10 mouse cellular contexts compared by ENCODE assay signal in genomic region chr17:31912387-31912786, GRCm38 (mm10). TPM values are rescaled to one million over a fixed set of nuclear protein-coding genes. Genes with fewer than 3 reads are reported as not detected.
A peak's percentile ranks its signal among the peaks of the same experiment; 100 is the strongest.
DNase-seq lines count a peak whose midpoint lies in the region; ATAC-seq and TF ChIP-seq lines count a peak whose summit lies in the region.
"Had no signal": no experiment of that assay in that cellular context is flagged by ENCODE, and none has a peak within 500 bp of the region (broad histone marks: within the 10 kb centered on the region; RNA-seq: fewer than 3 reads in every experiment).

No protein-coding gene starts in this region.

- no peak overlapping the region for H3K9ac ChIP-seq in embryonic facial prominence, embryonic 12.5 days
- H3K9ac ChIP-seq in limb, embryonic 12.5 days (replicated peaks) = no peak overlapping the region
- H3K9ac ChIP-seq: liver, embryonic 12.5 days had no signal

- ATAC-seq in embryonic facial prominence, embryonic 12.5 days (ENCODE audit: insufficient number of reproducible peaks, insufficient read depth, low FRiP score, low TSS enrichment) = no peak
- no peak for ATAC-seq in limb, embryonic 12.5 days (ENCODE audit: insufficient number of reproducible peaks, insufficient read depth, low FRiP score, low TSS enrichment, low read depth)
- ATAC-seq in frontal cortex, adult (ENCODE audit: low TSS enrichment) = no peak
- ATAC-seq: liver, embryonic 12.5 days had no signal

- H3K4me2 ChIP-seq in embryonic facial prominence, embryonic 12.5 days (replicated peaks) = no peak overlapping the region
- no peak overlapping the region for H3K4me2 ChIP-seq in limb, embryonic 12.5 days
- peak overlapping the region; percentile 18 for H3K4me2 ChIP-seq in myocyte (ENCODE audit: low read depth)
- H3K4me2 ChIP-seq: liver, embryonic 12.5 days had no signal

- 80% methylated on average over 16 of the region's 16 CpGs for WGBS in embryonic facial prominence, embryonic 12.5 days
- 87% methylated on average over 16 of the region's 16 CpGs for WGBS in limb, embryonic 12.5 days

- peaks cover 27% of the 10 kb centered on the region for H3K4me1 ChIP-seq in embryonic facial prominence, embryonic 12.5 days
- H3K4me1 ChIP-seq in limb, embryonic 12.5 days (replicated peaks) = peaks cover 27% of the 10 kb centered on the region
- H3K4me1 ChIP-seq: liver, embryonic 12.5 days had no signal

- no peaks in the 10 kb centered on the region for H3K79me2 ChIP-seq in myocyte (ENCODE audit: control insufficient read depth, insufficient read depth)

- H3K9me3 ChIP-seq in embryonic facial prominence, embryonic 12.5 days = no peaks in the 10 kb centered on the region
- no peaks in the 10 kb centered on the region for H3K9me3 ChIP-seq in limb, embryonic 12.5 days
- H3K9me3 ChIP-seq: liver, embryonic 12.5 days had no signal

- peak overlapping the region; percentile 65; the same call in 1 of the 2 replicates for H3K27ac ChIP-seq in embryonic facial prominence, embryonic 12.5 days
- H3K27ac ChIP-seq in limb, embryonic 12.5 days = peak overlapping the region; percentile 51; the same call in 1 of the 2 replicates
- H3K27ac ChIP-seq: liver, embryonic 12.5 days had no signal

- no peak overlapping the region for H3K4me3 ChIP-seq in embryonic facial prominence, embryonic 12.5 days
- no peak overlapping the region for H3K4me3 ChIP-seq in limb, embryonic 12.5 days (replicated peaks)
- H3K4me3 ChIP-seq in myocyte = no peak overlapping the region
- H3K4me3 ChIP-seq: liver, embryonic 12.5 days had no signal

- H3K27me3 ChIP-seq in embryonic facial prominence, embryonic 12.5 days = no peaks in the 10 kb centered on the region
- H3K27me3 ChIP-seq in limb, embryonic 12.5 days = no peaks in the 10 kb centered on the region; the same call in 1 of the 2 replicates
- H3K27me3 ChIP-seq in myocyte (ENCODE audit: control insufficient read depth, insufficient read depth, insufficient read length) = no peaks in the 10 kb centered on the region
- H3K27me3 ChIP-seq: liver, embryonic 12.5 days had no signal

- DNase-seq in kidney, postnatal 14 days = peak; percentile 40
- DNase-seq in kidney, postnatal 10 days = no peak
- no peak for DNase-seq in spleen, adult 12 weeks (ENCODE audit: low spot score)
- DNase-seq: cerebellum, adult 18-20 months; heart, postnatal 10 days had no signal

- H3K36me3 ChIP-seq in embryonic facial prominence, embryonic 12.5 days = no peaks in the 10 kb centered on the region
- no peaks in the 10 kb centered on the region for H3K36me3 ChIP-seq in limb, embryonic 12.5 days
- H3K36me3 ChIP-seq in myocyte (ENCODE audit: control insufficient read depth, insufficient read depth) = no peaks in the 10 kb centered on the region
- H3K36me3 ChIP-seq: liver, embryonic 12.5 days had no signal

- no peak overlapping the region for H3ac ChIP-seq in myocyte (ENCODE audit: control insufficient read depth, insufficient read length)

- TF ChIP-seq POLR2A in myocyte (IDR thresholded peaks at IDR 0.05; ENCODE audit: insufficient read length, low read depth) = no peak

TF ChIP-seq in myocyte, 11 proteins besides CTCF, POLR2A, EP300 and RAD21:
- peak in 1 of 3 experiments; percentile 64 for TF ChIP-seq MYOD1 (IDR thresholded peaks at IDR 0.05; ENCODE audit: control insufficient read depth in 1 of 3, insufficient read length in 2 of 3, low read depth in 2 of 3)
- no peak for TF ChIP-seq TCF3 (IDR thresholded peaks at IDR 0.05; ENCODE audit: insufficient read length, low read depth)
- TF ChIP-seq MYOG (IDR thresholded peaks at IDR 0.05; ENCODE audit: control insufficient read depth in 1 of 3, insufficient read depth in 1 of 3, insufficient read length in 2 of 3, low read depth in 2 of 3) = peak in 1 of 3 experiments; percentile 79
- TF ChIP-seq POLR2AphosphoS2 (IDR thresholded peaks at IDR 0.05; ENCODE audit: insufficient read length, low read depth) = no peak
TF ChIP-seq in myocyte: peak in this region for 2.

RNA-seq across cellular contexts. Expression of gene Sik1, which starts 56.8 kb away (rescaled TPM):
- polyA plus RNA-seq in embryonic facial prominence, embryonic 12.5 days (2016; fragmentation: Nextera tagmentation; extraction: Ambion mirVana) = 13.0 and 15.8 TPM in 2 replicates
- polyA plus RNA-seq in limb, embryonic 12.5 days (2016; fragmentation: Nextera tagmentation; extraction: Ambion mirVana) = 14.1 and 15.2 TPM in 2 replicates
- 37.1 TPM for polyA plus RNA-seq in myocyte (2012; fragmentation: generic; extraction: Trizol)
